8 mouse cellular contexts compared by ENCODE assay signal in genomic region chr6:80019189-80019860, GRCm38 (mm10). TPM values are rescaled to one million over a fixed set of nuclear protein-coding genes. Genes with fewer than 3 reads are reported as not detected.
A peak's percentile ranks its signal among the peaks of the same experiment; 100 is the strongest.
DNase-seq lines count a peak whose midpoint lies in the region; ATAC-seq and TF ChIP-seq lines count a peak whose summit lies in the region.

No protein-coding gene starts in this region.

- 0 out of 2 replicates have a peak, but pooled peaks cover 4% of the 10 kb centered on the region for H3K4me1 ChIP-seq in embryonic facial prominence, embryonic 13.5 days
- H3K4me1 ChIP-seq in hindbrain, embryonic 15.5 days (replicated peaks) = peaks cover 3% of the 10 kb centered on the region; the same call in 1 of the 2 replicates
- H3K4me1 ChIP-seq in neural tube, embryonic 12.5 days = 0 out of 2 replicates have a peak, but pooled peaks cover 5% of the 10 kb centered on the region

- H3K36me3 ChIP-seq in embryonic facial prominence, embryonic 13.5 days = no peaks in the 10 kb centered on the region
- 0 out of 2 replicates have a peak, but pooled peaks cover 3% of the 10 kb centered on the region for H3K36me3 ChIP-seq in hindbrain, embryonic 15.5 days
- no peaks in the 10 kb centered on the region for H3K36me3 ChIP-seq in neural tube, embryonic 12.5 days

- H3K4me3 ChIP-seq in layer of hippocampus, adult 2 months = peak overlapping the region; percentile 71
- H3K4me3 ChIP-seq in embryonic facial prominence, embryonic 13.5 days = peak overlapping the region; percentile 42
- peak overlapping the region; percentile 56 for H3K4me3 ChIP-seq in hindbrain, embryonic 15.5 days
- peak overlapping the region; percentile 42 for H3K4me3 ChIP-seq in neural tube, embryonic 12.5 days

- H3K27ac ChIP-seq in layer of hippocampus, adult 2 months = peak overlapping the region; percentile 95
- no peak overlapping the region for H3K27ac ChIP-seq in embryonic facial prominence, embryonic 13.5 days
- peak overlapping the region; percentile 86 for H3K27ac ChIP-seq in hindbrain, embryonic 15.5 days (replicated peaks)
- H3K27ac ChIP-seq in neural tube, embryonic 12.5 days = no peak overlapping the region

- WGBS in embryonic facial prominence, embryonic 13.5 days = 3% methylated on average over 14 of the region's 14 CpGs
- WGBS in hindbrain, embryonic 15.5 days = under 1% methylated on average over 14 of the region's 14 CpGs
- under 1% methylated on average over 14 of the region's 14 CpGs for WGBS in neural tube, embryonic 12.5 days

- no peak for DNase-seq in layer of hippocampus, adult 2 months (ENCODE audit: low spot score in 2 of 2)
- no peak for DNase-seq in layer of hippocampus, adult 9-10 months (ENCODE audit: low spot score)
- DNase-seq in adrenal gland, postnatal 25 days = no peak
- DNase-seq in urinary bladder, postnatal 25 days (ENCODE audit: low spot score) = no peak
- no peak for DNase-seq in lung, postnatal 25 days (ENCODE audit: low spot score)

- H3K4me2 ChIP-seq in embryonic facial prominence, embryonic 13.5 days = peak overlapping the region; percentile 66
- H3K4me2 ChIP-seq in hindbrain, embryonic 15.5 days = peak overlapping the region; percentile 72
- H3K4me2 ChIP-seq in neural tube, embryonic 12.5 days (replicated peaks) = peak overlapping the region; percentile 73

- peak overlapping the region; percentile 55 for H3K9ac ChIP-seq in embryonic facial prominence, embryonic 13.5 days
- H3K9ac ChIP-seq in hindbrain, embryonic 15.5 days = peak overlapping the region; percentile 40
- H3K9ac ChIP-seq in neural tube, embryonic 12.5 days = peak overlapping the region; percentile 55

- no peaks in the 10 kb centered on the region; the same call in 1 of the 2 replicates for H3K27me3 ChIP-seq in embryonic facial prominence, embryonic 13.5 days
- no peaks in the 10 kb centered on the region for H3K27me3 ChIP-seq in hindbrain, embryonic 15.5 days
- H3K27me3 ChIP-seq in neural tube, embryonic 12.5 days (replicated peaks) = no peaks in the 10 kb centered on the region

- no peak for TF ChIP-seq CTCF in layer of hippocampus, adult 2 months (conservative IDR thresholded peaks at IDR 0.05)

- H3K9me3 ChIP-seq in embryonic facial prominence, embryonic 13.5 days = no peaks in the 10 kb centered on the region
- no peaks in the 10 kb centered on the region for H3K9me3 ChIP-seq in hindbrain, embryonic 15.5 days
- no peaks in the 10 kb centered on the region for H3K9me3 ChIP-seq in neural tube, embryonic 12.5 days

- no peak for ATAC-seq in embryonic facial prominence, embryonic 13.5 days (ENCODE audit: insufficient number of reproducible peaks, insufficient read depth, low FRiP score, low TSS enrichment, low read depth)
- ATAC-seq in hindbrain, embryonic 15.5 days (ENCODE audit: low FRiP score, low read depth) = peak; percentile 55; the same call in 1 of the 2 replicates
- ATAC-seq in neural tube, embryonic 12.5 days (ENCODE audit: low FRiP score, low read depth) = peak; percentile 38; the same call in 1 of the 2 replicates

RNA-seq across cellular contexts. Expression of gene Lrrtm4, which starts 0.6 kb away (rescaled TPM):
- 10 to 100 TPM; 75.2 to 80.7 TPM for total RNA-seq in layer of hippocampus, adult 2 months (2021)
- 3.7 and 4.8 TPM in 2 replicates for polyA plus RNA-seq in embryonic facial prominence, embryonic 13.5 days (2015; fragmentation: Nextera tagmentation; extraction: Ambion mirVana)
- 15.8 and 15.9 TPM in 2 replicates for polyA plus RNA-seq in hindbrain, embryonic 15.5 days (2015; fragmentation: Nextera tagmentation; extraction: Ambion mirVana)
- 6.3 and 7.9 TPM in 2 replicates for polyA plus RNA-seq in neural tube, embryonic 12.5 days (2016; fragmentation: Nextera tagmentation; extraction: Ambion mirVana)
- 2.5 and 3.4 TPM in 2 replicates for total RNA-seq in adrenal gland, postnatal 25 days (2021)

Comparison
In these comparisons a context has a peak if more than half of its experiments do, and no peak if none do; other contexts are left out.
1. H3K27ac ChIP-seq: peak in layer of hippocampus, adult 2 months (single experiment) and hindbrain, embryonic 15.5 days (single experiment); none in embryonic facial prominence, embryonic 13.5 days (single experiment) and neural tube, embryonic 12.5 days (single experiment).
2. Peak in every context shown above with its lines, with median percentiles within 50 percentile points of each other: H3K4me3 ChIP-seq, H3K4me2 ChIP-seq and H3K9ac ChIP-seq.